Mouse (Mus musculus): ENCODE measurements at regions not wholly inside any gene's neighbourhood (a gene's known extent, or its start where the extent isn't known, plus 50 kb on each side); places are given as distances from the start of the nearest gene placed in this dataset.

DNA sequence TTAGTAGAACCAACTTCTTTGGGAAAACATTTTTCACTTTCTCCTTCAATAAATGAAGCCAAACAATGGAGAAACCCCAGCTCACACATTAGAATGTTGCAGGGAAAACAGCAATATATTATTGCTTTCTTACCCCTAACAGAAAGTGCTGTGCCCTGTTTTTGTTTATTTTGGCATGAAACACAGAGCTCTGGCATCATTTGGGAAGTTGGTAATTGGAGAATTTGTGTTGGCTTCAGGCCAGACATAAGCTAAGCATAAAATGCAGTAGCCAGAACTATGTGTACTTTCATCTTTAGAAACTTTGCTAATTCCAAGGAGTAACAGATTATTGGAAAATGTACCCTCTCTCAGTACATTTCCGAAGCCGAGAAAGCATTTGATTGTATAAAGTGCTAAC, 79.9 kb upstream of the Vegfc start:
- no peak for TF ChIP-seq POLR2A (IDR thresholded peaks at IDR 0.05; ENCODE audit: extremely low read depth, insufficient read depth, low read length)
- no peak for TF ChIP-seq CTCF (IDR thresholded peaks at IDR 0.05; ENCODE audit: extremely low read depth, insufficient read depth, low read length)
- H3K4me3 ChIP-seq (ENCODE audit: insufficient read depth, low read length), result no peak overlapping the region
- H3K27ac ChIP-seq (ENCODE audit: insufficient read depth, low read length), result no peak overlapping the region
- H3K4me1 ChIP-seq (ENCODE audit: control insufficient read depth, insufficient read depth, low read length), result no peaks in the 10 kb centered on the region

DNA sequence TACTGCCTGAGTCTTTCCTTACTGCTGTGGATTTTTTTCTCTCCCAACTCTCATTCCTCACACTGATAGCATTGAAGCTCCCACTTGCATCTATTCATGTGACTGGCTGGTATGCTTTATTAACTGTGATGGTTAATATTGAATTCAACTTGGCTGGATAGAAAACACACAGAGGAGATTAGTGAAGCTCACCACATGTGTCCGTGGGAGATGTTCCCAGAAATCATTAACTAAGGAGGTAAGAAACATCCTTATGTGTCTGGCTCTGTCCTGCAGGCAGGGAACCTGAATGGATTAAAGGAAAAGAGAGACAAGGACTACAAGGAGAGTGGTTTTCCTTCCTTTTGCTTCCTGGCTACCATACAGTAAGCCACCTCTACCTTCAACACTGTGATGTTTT, 74.5 kb upstream of the Vegfc start:
- no peak overlapping the region for H3K27ac ChIP-seq (ENCODE audit: insufficient read depth, low read length)
- no peaks in the 10 kb centered on the region for H3K4me1 ChIP-seq (ENCODE audit: control insufficient read depth, insufficient read depth, low read length)
- no peak overlapping the region for H3K4me3 ChIP-seq (ENCODE audit: insufficient read depth, low read length)
- TF ChIP-seq CTCF (IDR thresholded peaks at IDR 0.05; ENCODE audit: extremely low read depth, insufficient read depth, low read length), result no peak
- no peak for TF ChIP-seq POLR2A (IDR thresholded peaks at IDR 0.05; ENCODE audit: extremely low read depth, insufficient read depth, low read length)

- H3K4me1 ChIP-seq (ENCODE audit: control insufficient read depth, insufficient read depth, low read length), result no peaks in the 10 kb centered on the region
- TF ChIP-seq CTCF (IDR thresholded peaks at IDR 0.05; ENCODE audit: extremely low read depth, insufficient read depth, low read length), result no peak
- TF ChIP-seq POLR2A (IDR thresholded peaks at IDR 0.05; ENCODE audit: extremely low read depth, insufficient read depth, low read length), result no peak
- H3K4me3 ChIP-seq (ENCODE audit: insufficient read depth, low read length), result no peak overlapping the region
- H3K27ac ChIP-seq (ENCODE audit: insufficient read depth, low read length), result no peak overlapping the region
Observed at GRCm38 (mm10) chr8:54014096-54014495, 63.3 kb upstream of the Vegfc start.

DNA sequence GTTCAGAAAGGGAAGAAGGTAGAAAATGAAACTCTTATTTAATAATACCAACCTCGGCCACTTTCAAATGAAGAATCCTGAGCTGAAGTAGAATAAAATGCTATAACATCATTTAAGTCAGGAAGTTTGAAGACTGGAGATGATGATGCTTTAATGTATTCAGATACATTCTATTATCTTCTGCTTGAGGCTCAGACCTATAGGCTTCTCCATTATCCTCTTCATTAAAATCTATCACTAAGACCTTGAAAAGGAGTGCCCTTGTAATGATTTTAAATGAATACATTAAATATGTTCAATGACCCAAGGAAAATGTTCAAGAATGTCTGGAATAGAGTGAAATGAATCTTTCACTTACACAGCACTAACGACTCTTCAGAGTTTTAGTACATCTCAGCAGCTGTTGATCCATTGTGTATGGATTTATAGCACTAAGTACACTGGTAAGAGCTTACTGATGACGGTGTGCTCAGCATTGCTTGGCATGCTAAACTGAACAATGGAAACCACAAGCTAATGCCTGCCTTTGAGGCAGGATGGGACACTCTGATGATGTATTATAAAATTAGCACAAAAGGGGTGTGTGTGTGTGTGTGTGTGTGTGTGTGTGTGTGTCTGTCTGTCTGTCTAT, 58.8 kb upstream of the Vegfc start:
- Histone ChIP-seq H3K4me1 (ENCODE audit: control insufficient read depth, insufficient read depth, low read length) (no peaks in the 10 kb centered on the region), H3K27ac (ENCODE audit: insufficient read depth, low read length) (no peak overlapping the region), H3K4me3 (ENCODE audit: insufficient read depth, low read length) (no peak overlapping the region)
- TF ChIP-seq POLR2A (IDR thresholded peaks at IDR 0.05; ENCODE audit: extremely low read depth, insufficient read depth, low read length) (no peak), CTCF (IDR thresholded peaks at IDR 0.05; ENCODE audit: extremely low read depth, insufficient read depth, low read length) (no peak)
